Mouse (Mus musculus) left cerebral cortex, postnatal 14 days (tissue): ENCODE results near the gene Igfbp7. TPM values are rescaled to one million over a fixed set of nuclear protein-coding genes. Genes with fewer than 3 reads are reported as not detected.
A peak's percentile ranks its signal among the peaks of the same experiment; 100 is the strongest.

Source experiments
- DNase-seq, 2 experiments: peaks; one replicate each; pipeline ENCODE4 v3.0.0; 2021 to 2022; ENCODE audit warnings: low spot score in 2 of 2, mixed read lengths in 1 of 2
- intact Hi-C: fragments of 180-260 bp; cut with DNase I; formaldehyde crosslinking; loops from one replicate; pipeline ENCODE4 v1.15.1; 2025
- total RNA-seq, 2 experiments: library from RNA; stranded (reverse); gene quantifications; 2 replicates each; pipeline ENCODE4 v1.2.3; 2021

Igfbp7 gene
- total RNA-seq, 2 experiments from 2014 or later = 66.5 to 70.9 TPM

- DNase-seq = no peak
These were observed 689 bp upstream of the Igfbp7 start for GRCm38 (mm10) chr5:77408530-77408929.

DNA sequence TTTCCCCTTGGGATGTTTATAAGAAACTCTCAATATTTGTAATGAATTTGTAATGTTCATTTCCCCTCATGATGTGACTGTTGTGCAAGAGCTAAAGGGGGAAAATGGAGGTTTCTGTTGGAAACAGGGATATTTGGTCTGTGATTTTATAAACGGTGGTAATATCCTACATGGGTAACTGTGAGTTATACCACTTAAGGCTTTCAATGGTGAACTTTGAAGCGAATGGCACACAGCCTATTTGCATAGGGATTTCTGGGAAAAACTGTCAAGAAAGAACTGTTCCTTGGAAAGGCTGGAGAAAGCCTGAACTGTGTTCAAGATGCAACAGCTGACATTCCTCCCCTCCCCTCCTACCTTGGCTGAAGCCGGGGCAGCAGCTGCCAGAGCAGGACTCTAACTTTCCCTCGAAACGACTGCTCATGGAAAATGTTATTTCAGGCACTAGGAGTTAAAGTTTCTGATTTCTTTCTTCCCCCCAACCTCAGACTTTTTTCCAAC, 1.4 kb downstream of the Igfbp7 start:
- intact Hi-C loops = loop anchor here (5.0 kb wide), 1 partner anchor 54 kb away; no protein-coding TSS in a partner anchor
- DNase-seq = no peak

More at GRCm38 (mm10) chr5:77408530-77408929, 689 bp upstream of the Igfbp7 start:
- intact Hi-C loops = loop anchor here (5.0 kb wide), 1 partner anchor 56 kb away; no protein-coding TSS in a partner anchor

DNA sequence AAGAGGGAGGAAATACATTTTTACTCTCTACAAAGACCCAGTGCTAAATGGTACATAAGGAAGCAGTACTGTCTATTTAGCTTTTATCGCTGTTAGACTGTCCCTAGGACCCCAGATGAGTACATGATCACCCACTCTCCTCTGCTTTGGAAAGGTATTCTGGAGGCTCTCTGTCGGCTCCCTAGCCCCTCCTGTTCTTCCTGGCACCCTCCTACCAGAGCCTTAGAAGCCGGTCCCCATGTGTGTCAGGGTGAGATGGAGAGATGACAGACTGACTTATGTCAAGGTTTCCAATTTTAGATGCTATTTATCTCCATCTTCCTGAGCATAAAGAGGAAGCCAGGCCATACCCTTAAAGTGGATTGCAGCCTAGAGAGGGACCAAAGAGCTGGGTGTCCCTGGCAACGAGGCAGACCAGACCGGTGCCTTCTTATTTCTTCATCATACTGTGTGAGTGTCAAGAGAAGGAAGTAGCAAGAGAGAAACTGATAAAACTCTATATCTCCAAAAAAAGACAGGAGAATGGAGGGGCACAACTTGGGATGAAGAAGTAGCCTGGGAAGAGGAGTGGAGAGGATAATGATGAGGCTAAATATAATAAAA, 2.3 kb downstream of the Igfbp7 start:
- no peak for DNase-seq
- intact Hi-C loops = loop anchor here (5.0 kb wide), 1 partner anchor 53 kb away; no protein-coding TSS in a partner anchor

DNA sequence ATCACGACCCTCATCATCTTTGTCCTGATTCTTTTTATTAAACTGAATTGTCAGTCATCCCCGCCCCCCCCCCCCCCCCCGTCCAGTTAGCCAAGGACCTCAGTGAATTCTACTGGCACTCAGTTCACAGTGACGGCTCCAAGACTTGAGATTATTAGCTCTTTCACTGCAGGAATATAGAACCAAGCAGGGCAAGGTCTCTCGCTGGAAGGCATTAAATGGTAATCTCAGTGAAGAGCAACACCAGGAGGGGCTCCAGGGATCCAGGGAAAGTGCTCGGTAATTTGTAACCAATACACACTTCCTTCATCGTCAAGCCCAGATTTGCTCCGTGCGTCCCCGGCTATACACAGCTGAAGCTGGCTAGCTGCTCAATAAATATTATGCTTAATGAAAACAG, 2.9 kb downstream of the Igfbp7 start:
- intact Hi-C loops = loop anchor here (5.0 kb wide), 1 partner anchor 53 kb away; no protein-coding TSS in a partner anchor

GRCm38 (mm10) chr5:77402901-77403300, 4.9 kb downstream of the Igfbp7 start:
- DNase-seq = no peak
- intact Hi-C loops = no loop called here

More for the DNA sequence above, 2.9 kb downstream of the Igfbp7 start:
- DNase-seq = no peak

GRCm38 (mm10) chr5:77402137-77402536, 5.7 kb downstream of the Igfbp7 start:
- no peak for DNase-seq
- intact Hi-C loops = no loop called here

DNA sequence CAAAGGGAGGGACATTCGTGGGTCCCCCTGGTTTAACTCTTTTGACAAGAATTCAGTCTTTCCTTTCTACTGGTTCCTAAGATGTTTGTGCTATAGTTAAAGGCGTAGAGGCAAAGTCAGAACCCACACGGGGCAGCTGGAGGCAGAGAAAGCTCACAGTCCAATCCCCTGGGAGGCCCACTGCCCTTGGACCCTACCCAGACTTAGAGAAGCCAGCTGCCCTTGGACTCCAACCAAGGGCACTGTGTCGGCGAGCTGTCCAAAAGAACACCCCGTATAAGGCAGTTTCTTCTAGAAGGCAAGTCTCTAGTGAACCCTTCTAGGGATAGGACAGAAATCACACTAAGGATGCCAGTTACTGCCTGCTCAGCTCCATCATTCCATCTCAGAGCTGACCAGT, 7.0 kb downstream of the Igfbp7 start:
- DNase-seq = no peak

DNA sequence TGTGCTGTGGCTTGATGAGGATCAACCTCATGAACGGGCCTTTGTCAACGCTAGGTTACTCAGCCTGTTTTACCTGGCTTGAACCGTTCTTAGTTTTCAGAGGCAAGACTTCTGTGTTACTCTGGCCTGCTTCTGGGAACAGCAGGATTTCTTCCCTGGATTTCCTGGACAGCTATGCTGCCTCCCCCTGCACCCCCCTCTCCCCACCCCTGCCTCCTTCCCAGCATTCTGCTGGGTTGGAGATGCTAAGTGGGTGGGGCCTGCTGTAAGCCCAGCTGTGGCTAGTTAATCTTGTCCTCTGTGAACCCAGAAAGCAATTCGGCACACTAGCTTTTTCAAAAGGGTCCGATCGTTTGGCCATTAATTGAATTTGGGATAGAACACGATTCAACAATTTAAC, 7.7 kb downstream of the Igfbp7 start:
- intact Hi-C loops = no loop called here
- no peak for DNase-seq

More for the DNA sequence above, 7.0 kb downstream of the Igfbp7 start:
- intact Hi-C loops = no loop called here

GRCm38 (mm10) chr5:77399076-77399475, 8.8 kb downstream of the Igfbp7 start:
- no peak for DNase-seq
- intact Hi-C loops = no loop called here

GRCm38 (mm10) chr5:77398285-77399057, 9.4 kb downstream of the Igfbp7 start:
- intact Hi-C loops = no loop called here
- DNase-seq = no peak

DNA sequence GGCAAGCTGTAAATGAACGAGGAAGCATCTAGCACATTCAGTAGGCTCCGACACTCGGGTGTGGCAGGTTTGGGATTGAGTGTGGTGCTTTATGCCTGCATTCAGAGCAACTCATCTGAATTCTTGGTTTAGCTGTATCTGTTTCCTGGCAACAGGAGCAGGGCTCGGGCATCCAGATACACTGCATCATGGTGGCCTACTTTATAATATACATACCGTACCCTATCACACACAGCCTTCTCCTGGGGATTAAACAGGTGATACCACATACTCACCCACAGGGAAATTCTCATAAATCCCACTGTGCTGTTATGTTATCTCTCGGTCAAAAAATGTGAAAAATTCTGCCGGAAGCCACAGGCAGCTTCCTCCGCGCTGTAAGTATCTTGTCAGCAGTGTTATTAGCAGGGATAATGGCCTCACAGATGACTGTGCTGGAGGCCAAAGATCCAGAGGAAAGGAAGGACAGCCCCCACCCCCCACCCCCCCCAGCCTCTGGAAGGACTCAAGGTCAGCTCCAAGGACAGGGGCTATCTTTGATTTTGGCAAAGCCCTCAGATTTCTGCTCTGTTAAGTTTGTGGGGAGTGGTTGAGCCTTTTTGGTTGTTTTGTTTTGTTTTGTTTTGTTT, 13.7 kb downstream of the Igfbp7 start:
- peak; percentile 19 to 36 for DNase-seq
- intact Hi-C loops = no loop called here

- intact Hi-C loops = no loop called here
- no peak for DNase-seq
These were observed 14.7 kb downstream of the Igfbp7 start for GRCm38 (mm10) chr5:77393094-77393619.

DNA sequence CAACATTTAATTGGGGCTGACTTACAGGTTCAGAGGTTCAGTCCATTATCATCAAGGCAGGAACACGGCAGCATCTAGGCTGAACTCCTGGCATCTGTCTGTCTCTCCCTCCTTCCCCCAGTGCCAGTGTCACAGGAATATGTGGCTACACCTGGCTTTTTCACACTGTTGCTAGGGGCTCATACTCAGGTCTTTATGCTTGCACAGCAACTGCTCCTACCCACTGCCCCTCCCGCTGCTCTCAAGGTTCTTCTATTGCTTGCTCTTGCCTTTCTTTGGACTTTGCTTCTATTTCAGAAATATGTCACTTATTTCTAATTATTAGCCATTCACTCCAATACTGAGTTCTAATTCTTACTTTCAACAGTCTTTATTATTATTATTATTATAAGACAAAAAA, 17.6 kb downstream of the Igfbp7 start:
- intact Hi-C loops = no loop called here

DNA sequence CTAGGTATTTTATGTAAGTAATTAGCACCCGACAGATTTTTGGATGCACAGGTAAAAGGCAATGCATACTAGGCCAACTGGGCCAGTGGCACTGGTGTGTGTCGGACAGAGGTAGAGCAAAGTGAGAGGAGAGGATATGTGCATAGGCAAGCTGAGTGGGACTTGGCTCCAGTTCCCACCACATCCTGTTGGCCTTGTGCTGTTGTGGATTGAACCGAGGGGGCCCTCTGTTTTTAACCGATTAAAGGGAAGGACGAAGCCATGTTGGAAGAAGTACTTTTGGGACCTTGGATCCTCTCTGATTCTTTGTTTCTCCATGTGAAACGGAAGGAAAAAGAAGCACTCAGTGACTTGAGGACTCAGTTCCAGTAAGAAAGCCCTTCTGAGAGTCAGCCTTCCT, 19.5 kb downstream of the Igfbp7 start:
- intact Hi-C loops = no loop called here
- no peak for DNase-seq

More for the DNA sequence above, 17.6 kb downstream of the Igfbp7 start:
- no peak for DNase-seq

GRCm38 (mm10) chr5:77387414-77387704, 20.5 kb downstream of the Igfbp7 start:
- DNase-seq = no peak
- intact Hi-C loops = no loop called here

DNA sequence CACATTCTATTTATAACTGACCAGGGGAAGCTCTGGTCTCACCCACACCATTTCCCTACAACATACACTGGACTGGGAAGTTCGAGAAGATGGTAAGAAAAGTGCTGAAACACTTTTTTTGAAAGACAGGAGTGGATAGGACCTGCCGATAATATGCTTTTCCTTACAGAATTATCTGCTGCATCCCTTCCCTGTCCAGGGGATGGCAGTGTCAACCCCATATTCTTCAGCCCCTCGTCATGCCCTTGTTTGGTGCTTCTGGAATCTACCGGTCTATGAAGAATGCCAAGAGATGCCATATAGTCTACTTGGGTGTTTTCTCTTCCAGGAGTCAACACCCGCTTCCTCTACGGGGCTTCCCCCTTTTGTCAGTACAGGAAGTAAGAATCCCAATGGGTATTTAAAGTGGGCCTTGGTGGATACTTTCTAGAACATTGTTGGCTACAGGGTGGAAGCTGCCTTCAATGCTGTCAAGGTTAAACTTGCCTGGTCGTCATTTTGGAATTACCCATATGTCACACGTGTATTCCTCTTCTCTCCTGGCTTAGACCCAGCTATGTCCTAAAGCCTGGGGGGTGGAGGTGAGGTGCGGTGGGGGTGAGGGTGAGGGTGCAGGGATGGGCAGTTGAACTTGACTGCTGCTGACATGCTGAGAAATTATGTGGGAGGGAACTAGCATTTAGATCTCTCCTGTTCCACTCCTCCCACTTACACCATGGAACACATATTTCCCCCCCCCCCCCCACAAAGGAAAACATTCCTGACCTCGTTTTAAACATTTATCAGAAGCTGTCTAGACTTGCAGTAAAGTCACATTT, 21.0 kb downstream of the Igfbp7 start:
- DNase-seq = no peak
- intact Hi-C loops = no loop called here

- intact Hi-C loops = no loop called here
- DNase-seq = no peak
These were observed 21.8 kb downstream of the Igfbp7 start for GRCm38 (mm10) chr5:77385900-77386595.

GRCm38 (mm10) chr5:77385221-77385620, 22.6 kb downstream of the Igfbp7 start:
- intact Hi-C loops = no loop called here
- no peak for DNase-seq

DNA sequence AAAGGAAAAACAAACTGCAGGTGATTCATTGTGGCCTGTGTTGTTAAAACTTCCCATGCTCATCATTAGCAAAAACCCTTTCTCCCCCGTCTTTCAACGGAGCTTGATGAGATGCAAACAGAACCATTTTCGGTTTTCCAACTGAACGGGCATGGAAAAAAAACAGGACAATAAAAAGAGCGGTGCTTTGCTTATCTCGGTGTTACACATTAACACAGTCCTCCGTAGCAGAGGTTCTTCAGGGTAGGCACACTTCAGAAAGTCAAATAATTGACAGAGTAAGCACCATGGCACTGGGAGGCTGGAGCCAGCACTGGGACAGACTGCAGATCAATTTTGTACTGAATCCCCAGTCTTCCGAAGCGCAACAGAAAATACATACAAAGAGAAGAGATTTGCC, 23.1 kb downstream of the Igfbp7 start:
- intact Hi-C loops = no loop called here
- DNase-seq = no peak
